Mouse (Mus musculus) MEL (cell line): ENCODE measurements around the gene Trdn. TPM values are rescaled to one million over a fixed set of nuclear protein-coding genes. Genes with fewer than 3 reads are reported as not detected.

ENCODE experiments used
- polyA plus RNA-seq, 2 experiments: library from polyadenylated mRNA; stranded (reverse) in 1 of 2; unstranded in 1 of 2; fragments of >175 nt in 1 of 2; fragments of >200 nt in 1 of 2; gene quantifications; 2 replicates each; pipeline versions ENCODE4 v1.2.1 to v1.2.4; 2012; ENCODE audit warnings: low replicate concordance in 2 of 2, low read depth in 1 of 2; ENCODE audit not compliant: insufficient read length in 2 of 2, insufficient read depth in 1 of 2, missing spikeins in 1 of 2
- total RNA-seq: library from RNA; depleted of rRNA; stranded (reverse); fragments of 300-350 nt; gene quantifications from 2 replicates; pipeline ENCODE4 v1.2.3, GENCODE M21; 2012; rRNA removed

The Trdn gene
- total and polyA plus RNA-seq, 3 experiments: not detected

Other genes starting within 250 kb of the Trdn start
- not detected in 2 replicates for gene Nkain2, start 190.1 kb upstream of the Trdn start, total RNA-seq
- gene Nkain2, start 190.1 kb upstream of the Trdn start, polyA plus RNA-seq: not detected